Mouse (Mus musculus) small intestine, adult 2 months (tissue): ENCODE measurements around the gene Hdc. TPM values are rescaled to one million over a fixed set of nuclear protein-coding genes. Genes with fewer than 3 reads are reported as not detected.

ENCODE experiments used
- H3K27ac ChIP-seq: fragments of 200-500 bp; 2 replicates; pipeline ENCODE4 v1.5.1; 2012; ENCODE audit warnings: low read depth, low read length, control low read depth, inconsistent platforms; ENCODE audit not compliant: insufficient read depth
- H3K27me3 ChIP-seq: fragments of 200-500 bp; 2 replicates; pipeline ENCODE4 v1.6.1; 2012; ENCODE audit warnings: mild to moderate bottlenecking, moderate library complexity, low read length, inconsistent platforms; ENCODE audit not compliant: control insufficient read depth, insufficient read depth
- H3K36me3 ChIP-seq: fragments of 200-500 bp; 2 replicates; pipeline ENCODE4 v1.6.1; 2012; ENCODE audit warnings: mild to moderate bottlenecking, low read length, control low read depth, inconsistent platforms; ENCODE audit not compliant: control insufficient read depth, insufficient read depth
- H3K4me1 ChIP-seq: fragments of 200-500 bp; 2 replicates; pipeline ENCODE4 v1.6.1; 2012; ENCODE audit warnings: low read length, inconsistent platforms, mixed read lengths; ENCODE audit not compliant: control insufficient read depth, insufficient read depth, insufficient read length
- H3K4me3 ChIP-seq: fragments of 200-500 bp; 2 replicates; pipeline ENCODE4 v1.5.1; 2012; ENCODE audit warnings: low read depth, mild to moderate bottlenecking, control low read depth, inconsistent platforms, low read length, moderate library complexity
- CTCF ChIP-seq: fragments of 200-500 bp; IDR thresholded peaks from 2 replicates; pipeline ENCODE4 v1.5.1; 2012; ENCODE audit warnings: low read depth, mild to moderate bottlenecking, control low read depth, inconsistent platforms, low read length, moderate library complexity, mixed read lengths; ENCODE audit not compliant: insufficient replicate concordance, insufficient read length; ENCODE audit errors: extremely low read depth
- POLR2A ChIP-seq: fragments of 200-500 bp; IDR thresholded peaks from 2 replicates; pipeline ENCODE4 v1.6.1; 2012; ENCODE audit warnings: low read depth, mild to moderate bottlenecking, control low read depth, inconsistent platforms, low read length, moderate library complexity
- WGBS: fragments of 180-500 bp; shearing (Covaris S2); methylation state at CpG from one replicate; pipeline ENCODE4 v1.1.7; 2018; 5-methylcytosine and 5-hydroxymethylcytosine counted together
- polyA plus RNA-seq: library from polyadenylated mRNA; depleted of rRNA; stranded (reverse); fragments of >200 nt; gene quantifications from 2 replicates; pipeline ENCODE4 v1.2.3, GENCODE M21; 2012

Hdc gene
- polyA plus RNA-seq, 1 experiment, result 1.2 TPM

- Histone ChIP-seq H3K36me3 (peaks cover 22% of the 10 kb centered on the region), H3K27me3 (no peaks in the 10 kb centered on the region)
- WGBS, result 75% methylated on average over 1 of the region's 1 CpGs
Measured at GRCm38 (mm10) chr2:126644768-126645167, 25.7 kb upstream of the Hdc start.

GRCm38 (mm10) chr2:126640298-126640697, 21.2 kb upstream of the Hdc start:
- WGBS, result 95% methylated on average over 2 of the region's 2 CpGs
- TF ChIP-seq CTCF, result no peak
- TF ChIP-seq POLR2A, result no peak
- H3K4me1 ChIP-seq, result no peaks in the 10 kb centered on the region
- no peaks in the 10 kb centered on the region for H3K27me3 ChIP-seq
- no peak overlapping the region for H3K27ac ChIP-seq
- peaks cover 17% of the 10 kb centered on the region for H3K36me3 ChIP-seq
- H3K4me3 ChIP-seq, result no peak overlapping the region

More at GRCm38 (mm10) chr2:126644768-126645167, 25.7 kb upstream of the Hdc start:
- no peak overlapping the region for H3K27ac ChIP-seq
- H3K4me3 ChIP-seq, result no peak overlapping the region
- H3K4me1 ChIP-seq, result no peaks in the 10 kb centered on the region
- TF ChIP-seq POLR2A, result no peak

- 68% methylated on average over 12 of the region's 12 CpGs for WGBS
- TF ChIP-seq CTCF (no peak), POLR2A (no peak)
- no peak overlapping the region for H3K27ac ChIP-seq
- H3K4me1 ChIP-seq, result no peaks in the 10 kb centered on the region
- H3K4me3 ChIP-seq, result no peak overlapping the region
- H3K36me3 ChIP-seq, result peaks cover 14% of the 10 kb centered on the region
- H3K27me3 ChIP-seq, result no peaks in the 10 kb centered on the region
Measured at GRCm38 (mm10) chr2:126635939-126636823, 17.1 kb upstream of the Hdc start.

GRCm38 (mm10) chr2:126633165-126633564, 14.1 kb upstream of the Hdc start:
- no peaks in the 10 kb centered on the region for H3K4me1 ChIP-seq
- H3K4me3 ChIP-seq, result no peak overlapping the region
- peaks cover 17% of the 10 kb centered on the region for H3K36me3 ChIP-seq
- no peak overlapping the region for H3K27ac ChIP-seq
- no peaks in the 10 kb centered on the region for H3K27me3 ChIP-seq
- TF ChIP-seq POLR2A, result no peak
- no peak for TF ChIP-seq CTCF
- WGBS, result 72% methylated on average over 2 of the region's 2 CpGs

- no peak overlapping the region for H3K27ac ChIP-seq
- whole genome bisulfite sequencing, result 88% methylated on average over 9 of the region's 9 CpGs
- H3K36me3 ChIP-seq, result peaks cover 13% of the 10 kb centered on the region
- H3K4me3 ChIP-seq, result no peak overlapping the region
- no peak for TF ChIP-seq POLR2A
- TF ChIP-seq CTCF, result no peak
- H3K4me1 ChIP-seq, result no peaks in the 10 kb centered on the region
- no peaks in the 10 kb centered on the region for H3K27me3 ChIP-seq
Measured at GRCm38 (mm10) chr2:126628455-126628995, 9.4 kb upstream of the Hdc start.

- no peaks in the 10 kb centered on the region; the same call in 1 of the 2 replicates for H3K36me3 ChIP-seq
- H3K4me3 ChIP-seq, result no peak overlapping the region
- no peak overlapping the region for H3K27ac ChIP-seq
- H3K27me3 ChIP-seq, result no peaks in the 10 kb centered on the region
- no peaks in the 10 kb centered on the region for H3K4me1 ChIP-seq
- TF ChIP-seq POLR2A, result no peak
- no peak for TF ChIP-seq CTCF
Measured at GRCm38 (mm10) chr2:126623138-126623537, 4.0 kb upstream of the Hdc start.

GRCm38 (mm10) chr2:126622455-126622854, 3.4 kb upstream of the Hdc start:
- no peak overlapping the region for H3K27ac ChIP-seq
- WGBS, result 58% methylated on average over 2 of the region's 2 CpGs
- TF ChIP-seq POLR2A, result no peak
- no peak for TF ChIP-seq CTCF

More at GRCm38 (mm10) chr2:126622455-126622854, 3.4 kb upstream of the Hdc start:
- H3K4me1 ChIP-seq, result no peaks in the 10 kb centered on the region
- no peaks in the 10 kb centered on the region; the same call in 1 of the 2 replicates for H3K36me3 ChIP-seq
- H3K4me3 ChIP-seq, result no peak overlapping the region
- no peaks in the 10 kb centered on the region for H3K27me3 ChIP-seq
